Mouse (Mus musculus) myocyte (in vitro differentiated cells): ENCODE measurements around the gene Prpf6.

Experiments used
- CEBPB ChIP-seq: IDR thresholded peaks from 2 replicates; pipeline ENCODE4 v1.6.1; 2011; ENCODE audit warnings: mild to moderate bottlenecking, moderate library complexity; ENCODE audit not compliant: poor library complexity, insufficient read depth, severe bottlenecking
- E2F4 ChIP-seq: IDR thresholded peaks from one replicate; pipeline ENCODE4 v1.6.1; 2011; ENCODE audit warnings: mild to moderate bottlenecking, control low read depth, moderate library complexity; ENCODE audit not compliant: insufficient read depth
- MAX ChIP-seq: IDR thresholded peaks from one replicate; pipeline ENCODE4 v1.6.1; 2011; ENCODE audit warnings: low read depth, mild to moderate bottlenecking, control low read depth
- MYOD1 ChIP-seq, 3 experiments: IDR thresholded peaks; one replicate each; pipeline ENCODE4 v1.6.1; 2011; ENCODE audit warnings: control low read depth in 2 of 3, low read depth in 2 of 3, mild to moderate bottlenecking in 2 of 3, moderate library complexity in 1 of 3; ENCODE audit not compliant: insufficient read length in 2 of 3, control insufficient read depth in 1 of 3
- MYOG ChIP-seq, 3 experiments: IDR thresholded peaks; one replicate each; pipeline ENCODE4 v1.6.1; 2011; ENCODE audit warnings: control low read depth in 2 of 3, low read depth in 2 of 3, mild to moderate bottlenecking in 2 of 3; ENCODE audit not compliant: insufficient read length in 2 of 3, control insufficient read depth in 1 of 3, insufficient read depth in 1 of 3
- POLR2A ChIP-seq: IDR thresholded peaks from one replicate; pipeline ENCODE4 v1.6.1; 2011; ENCODE audit warnings: low read depth, mild to moderate bottlenecking, control low read depth, moderate library complexity; ENCODE audit not compliant: insufficient read length
- POLR2AphosphoS2 ChIP-seq: IDR thresholded peaks from one replicate; pipeline ENCODE4 v1.6.1; 2011; ENCODE audit warnings: low read depth, control low read depth; ENCODE audit not compliant: insufficient read length
- TCF3 ChIP-seq: IDR thresholded peaks from one replicate; pipeline ENCODE4 v1.6.1; 2011; ENCODE audit warnings: low read depth, control low read depth; ENCODE audit not compliant: insufficient read length
- USF1 ChIP-seq: IDR thresholded peaks from one replicate; pipeline ENCODE4 v1.6.1; 2011; ENCODE audit warnings: low read depth, mild to moderate bottlenecking, control low read depth, moderate library complexity

DNA sequence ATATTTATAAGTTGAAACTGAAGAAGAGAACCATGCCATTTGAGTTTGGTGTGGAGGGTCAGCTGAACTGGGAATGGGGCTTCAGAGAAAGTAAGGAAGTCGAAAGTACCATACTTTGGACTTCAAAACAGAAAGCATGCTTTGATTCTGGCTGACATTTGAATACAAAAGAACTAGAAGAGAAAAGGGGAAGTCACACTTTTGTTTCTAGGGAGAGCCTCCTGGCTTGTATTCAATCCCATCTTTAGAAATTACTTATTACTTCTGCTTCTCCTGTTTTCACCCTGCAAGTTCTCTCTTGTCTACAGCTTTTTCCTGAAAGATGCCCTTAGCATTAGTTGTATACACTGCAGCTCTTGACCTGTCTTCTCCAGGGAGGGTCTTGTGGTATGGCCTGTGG is 43.4 kb upstream of the Prpf6 start:
- TF ChIP-seq E2F4 (no peak), MYOG (IDR thresholded peaks at IDR 0.05; ENCODE audit: control insufficient read depth in 1 of 3, insufficient read depth in 1 of 3, insufficient read length in 2 of 3, low read depth in 2 of 3) (no peak), POLR2AphosphoS2 (no peak), POLR2A (no peak), TCF3 (no peak), MAX (no peak), CEBPB (no peak), MYOD1 (IDR thresholded peaks at IDR 0.05; ENCODE audit: control insufficient read depth in 1 of 3, insufficient read length in 2 of 3, low read depth in 2 of 3) (no peak), USF1 (no peak)
